Mouse (Mus musculus) liver, adult (tissue): ENCODE data around the gene Hs6st1.

ENCODE experiments used
- GATA4 ChIP-seq: IDR thresholded peaks from 2 replicates; pipeline ENCODE4 v1.6.1; 2014; ENCODE audit warnings: mild to moderate bottlenecking, low read length; ENCODE audit not compliant: insufficient replicate concordance

Hs6st1 gene

GRCm38 (mm10) chr1:36091246-36091645, 23.0 kb downstream of the Hs6st1 start:
- no peak for TF ChIP-seq GATA4

GRCm38 (mm10) chr1:36093741-36094140, 25.5 kb downstream of the Hs6st1 start:
- TF ChIP-seq GATA4: no peak

GRCm38 (mm10) chr1:36095423-36096272, 27.4 kb downstream of the Hs6st1 start:
- TF ChIP-seq GATA4: no peak

- no peak for TF ChIP-seq GATA4
Measured at GRCm38 (mm10) chr1:36098432-36098831, 30.2 kb downstream of the Hs6st1 start.

- no peak for TF ChIP-seq GATA4
Measured at GRCm38 (mm10) chr1:36100371-36100770, 32.2 kb downstream of the Hs6st1 start.

- TF ChIP-seq GATA4: no peak
Measured at GRCm38 (mm10) chr1:36105917-36106706, 37.9 kb downstream of the Hs6st1 start.

GRCm38 (mm10) chr1:36109987-36110386, 41.8 kb downstream of the Hs6st1 start:
- no peak for TF ChIP-seq GATA4

- no peak for TF ChIP-seq GATA4
Measured at GRCm38 (mm10) chr1:36112665-36113064, 44.5 kb downstream of the Hs6st1 start.

GRCm38 (mm10) chr1:36113670-36114069, 45.5 kb downstream of the Hs6st1 start:
- TF ChIP-seq GATA4: no peak

- TF ChIP-seq GATA4: no peak
Measured at GRCm38 (mm10) chr1:36114844-36115243, 46.6 kb downstream of the Hs6st1 start.

- no peak for TF ChIP-seq GATA4
Measured at GRCm38 (mm10) chr1:36116488-36116887, 48.3 kb downstream of the Hs6st1 start.

GRCm38 (mm10) chr1:36118061-36118685, 50.0 kb downstream of the Hs6st1 start:
- no peak for TF ChIP-seq GATA4

- no peak for TF ChIP-seq GATA4
Measured at GRCm38 (mm10) chr1:36118958-36119357, 50.8 kb downstream of the Hs6st1 start.

- no peak for TF ChIP-seq GATA4
Measured at GRCm38 (mm10) chr1:36119426-36119825, 51.2 kb downstream of the Hs6st1 start.

- no peak for TF ChIP-seq GATA4
Measured at GRCm38 (mm10) chr1:36121172-36121571, 53.0 kb downstream of the Hs6st1 start.

GRCm38 (mm10) chr1:36125076-36125475, 56.9 kb downstream of the Hs6st1 start:
- no peak for TF ChIP-seq GATA4
